Mouse (Mus musculus): ENCODE measurements around the gene Neu1. TPM values are rescaled to one million over a fixed set of nuclear protein-coding genes. Genes with fewer than 3 reads are reported as not detected.

The Neu1 gene
- polyA plus RNA-seq, 1 experiment: 448 TPM

DNA sequence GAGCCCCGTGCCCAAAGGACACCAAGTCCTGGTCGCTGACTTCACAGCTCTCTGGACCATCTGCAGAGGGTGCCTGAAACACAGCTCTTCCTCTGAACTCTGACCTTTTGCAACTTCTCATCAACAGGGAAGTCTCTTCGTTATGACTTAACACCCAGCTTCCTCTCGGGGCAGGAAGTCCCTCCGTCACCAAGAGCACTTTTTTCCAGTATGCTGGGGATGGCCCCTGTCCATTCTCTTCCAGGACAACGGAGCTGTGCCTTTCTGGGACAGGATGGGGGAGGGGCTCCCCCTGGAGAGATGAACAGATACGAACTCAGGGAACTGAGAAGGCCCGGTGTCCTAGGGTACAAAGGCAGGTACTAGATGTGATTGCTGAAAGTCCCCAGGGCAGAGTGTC, 3.8 kb downstream of the Neu1 start:
- peak overlapping the region; percentile 45 for H3K4me3 ChIP-seq (ENCODE audit: insufficient read depth, low read depth, low read length)
- peak; percentile 58 for DNase-seq
- 24% methylated on average over 8 of the region's 8 CpGs for whole genome bisulfite sequencing

DNA sequence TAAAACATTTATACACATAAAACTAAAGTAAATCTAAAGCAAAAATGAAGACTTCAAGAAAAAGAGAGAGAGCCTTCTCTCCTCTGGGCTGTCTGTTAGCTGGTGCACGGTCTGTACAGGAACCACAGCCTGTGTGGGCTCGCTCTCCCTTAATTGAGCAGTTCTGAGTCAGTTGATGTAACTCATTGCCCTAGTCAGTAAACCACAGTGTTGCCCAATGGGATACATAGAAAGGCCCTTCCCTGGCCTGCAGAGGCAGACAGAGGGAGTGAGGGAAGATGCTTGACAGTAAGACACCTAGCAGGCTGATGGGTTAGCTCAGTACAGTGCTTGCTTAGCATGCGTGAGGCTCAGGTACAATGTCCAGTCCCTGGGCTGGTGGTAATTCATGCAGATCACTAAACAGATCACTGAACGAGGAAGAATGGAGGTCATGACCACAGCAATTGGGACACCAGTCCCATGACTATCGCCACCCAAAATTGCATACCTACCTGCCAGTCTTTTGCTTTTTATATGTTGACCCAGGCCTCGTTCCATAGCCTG, 7.0 kb downstream of the Neu1 start:
- peaks cover 5% of the 10 kb centered on the region; the same call in 1 of the 2 replicates for H3K36me3 ChIP-seq (ENCODE audit: control insufficient read depth, insufficient read depth, low read length)
- 50% methylated on average over 6 of the region's 6 CpGs for WGBS
- no peak overlapping the region for H3K4me3 ChIP-seq (ENCODE audit: insufficient read depth, low read depth, low read length)
- no peaks in the 10 kb centered on the region for H3K27me3 ChIP-seq (replicated peaks; ENCODE audit: control insufficient read depth, insufficient read depth, low read length)
- H3K27ac ChIP-seq (ENCODE audit: insufficient read depth, low read depth, low read length): peak overlapping the region; percentile 70
- peak; percentile 91 for DNase-seq
- no peak for TF ChIP-seq CTCF (conservative IDR thresholded peaks at IDR 0.05; ENCODE audit: insufficient read depth, insufficient read length, low read depth, low read length)
- TF ChIP-seq POLR2A (IDR thresholded peaks at IDR 0.05; ENCODE audit: low read depth, low read length): no peak
- H3K4me1 ChIP-seq (ENCODE audit: control insufficient read depth, insufficient read depth, low read length): peaks cover 11% of the 10 kb centered on the region; the same call in 1 of the 2 replicates

More for the DNA sequence above, 3.8 kb downstream of the Neu1 start:
- Histone ChIP-seq H3K4me1 (ENCODE audit: control insufficient read depth, insufficient read depth, low read length) (peaks cover 5% of the 10 kb centered on the region; the same call in 1 of the 2 replicates), H3K36me3 (ENCODE audit: control insufficient read depth, insufficient read depth, low read length) (peaks cover 6% of the 10 kb centered on the region; the same call in 1 of the 2 replicates), H3K27ac (ENCODE audit: insufficient read depth, low read depth, low read length) (peak overlapping the region; percentile 53), H3K27me3 (replicated peaks; ENCODE audit: control insufficient read depth, insufficient read depth, low read length) (no peaks in the 10 kb centered on the region)
- TF ChIP-seq POLR2A (IDR thresholded peaks at IDR 0.05; ENCODE audit: low read depth, low read length) (no peak), CTCF (conservative IDR thresholded peaks at IDR 0.05; ENCODE audit: insufficient read depth, insufficient read length, low read depth, low read length) (no peak)

DNA sequence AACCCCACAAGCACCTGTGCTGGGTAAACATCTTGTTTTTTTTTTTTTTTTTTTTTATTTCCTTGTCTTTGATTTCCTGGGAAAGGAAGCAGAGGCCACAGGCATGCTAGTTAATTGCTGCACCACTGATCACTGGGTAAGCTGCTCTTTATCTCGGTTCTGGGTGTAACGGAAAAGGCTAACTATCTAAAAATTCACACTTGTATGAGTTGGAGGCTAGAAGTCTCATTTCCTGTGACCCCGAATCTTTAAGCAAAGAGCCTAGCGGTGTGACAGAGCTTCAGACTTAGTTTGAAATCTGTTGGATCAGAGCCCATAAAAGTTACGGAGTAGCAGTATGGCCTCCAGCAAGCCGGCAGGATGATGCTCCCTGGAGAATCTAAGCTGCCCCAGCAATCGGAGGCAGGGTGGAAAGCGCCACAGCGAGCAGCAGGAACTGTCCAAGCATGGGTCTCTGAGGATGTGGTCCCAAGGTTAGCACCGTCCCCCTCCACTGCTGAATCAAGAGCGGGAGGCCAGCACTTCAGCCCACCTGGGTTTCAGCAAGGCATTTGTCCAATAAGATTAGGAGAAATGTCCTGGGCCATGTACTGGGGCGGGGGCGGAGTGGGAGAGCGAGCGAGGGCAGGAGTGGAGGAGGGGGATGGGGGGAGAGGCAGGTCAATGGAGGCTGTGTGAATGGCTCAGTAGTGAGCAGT, 10.4 kb downstream of the Neu1 start:
- H3K4me3 ChIP-seq (ENCODE audit: insufficient read depth, low read depth, low read length): peak overlapping the region; percentile 52
- peak overlapping the region; percentile 88 for H3K27ac ChIP-seq (ENCODE audit: insufficient read depth, low read depth, low read length)
- 11% methylated on average over 15 of the region's 15 CpGs for WGBS
- no peaks in the 10 kb centered on the region for H3K36me3 ChIP-seq (ENCODE audit: control insufficient read depth, insufficient read depth, low read length)
- H3K4me1 ChIP-seq (ENCODE audit: control insufficient read depth, insufficient read depth, low read length): peaks cover 36% of the 10 kb centered on the region
- no peaks in the 10 kb centered on the region for H3K27me3 ChIP-seq (replicated peaks; ENCODE audit: control insufficient read depth, insufficient read depth, low read length)
- DNase-seq: peak; percentile 53
- TF ChIP-seq POLR2A (IDR thresholded peaks at IDR 0.05; ENCODE audit: low read depth, low read length) (no peak), CTCF (conservative IDR thresholded peaks at IDR 0.05; ENCODE audit: insufficient read depth, insufficient read length, low read depth, low read length) (no peak)

DNA sequence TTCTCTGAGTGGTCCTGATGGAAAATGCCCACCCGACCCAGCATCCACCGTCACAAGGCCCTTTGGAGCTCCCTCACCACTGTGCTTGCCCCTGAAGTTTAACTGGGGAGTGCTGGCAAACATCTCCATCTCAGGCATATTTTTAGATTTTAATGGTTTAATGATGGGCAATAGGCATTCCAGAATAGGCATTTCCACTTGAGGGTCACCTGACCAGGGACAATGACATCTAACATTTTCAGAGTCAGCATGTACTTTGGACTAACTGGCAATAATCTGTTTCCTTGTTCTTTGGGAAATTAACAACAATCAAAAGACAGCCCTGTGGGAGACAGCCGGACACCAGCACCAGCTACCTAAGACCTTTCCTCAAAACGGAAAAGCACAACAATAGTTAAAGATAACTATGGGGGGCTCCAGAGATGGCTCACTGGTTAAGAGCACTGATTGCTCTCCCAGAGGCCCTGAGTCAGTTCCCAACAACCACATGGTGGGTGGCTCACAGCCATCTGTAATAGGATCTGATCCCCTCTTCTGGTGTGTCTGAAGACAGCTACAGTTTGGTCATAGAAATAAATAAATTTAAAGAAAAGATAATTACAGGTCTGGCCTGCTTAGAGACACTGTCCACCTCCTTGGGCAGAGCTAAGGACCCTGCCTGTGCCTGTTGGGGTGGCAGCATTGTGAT, 12.2 kb downstream of the Neu1 start:
- Histone ChIP-seq H3K36me3 (ENCODE audit: control insufficient read depth, insufficient read depth, low read length) (no peaks in the 10 kb centered on the region), H3K4me1 (ENCODE audit: control insufficient read depth, insufficient read depth, low read length) (peaks cover 37% of the 10 kb centered on the region), H3K27me3 (replicated peaks; ENCODE audit: control insufficient read depth, insufficient read depth, low read length) (no peaks in the 10 kb centered on the region), H3K4me3 (ENCODE audit: insufficient read depth, low read depth, low read length) (no peak overlapping the region), H3K27ac (ENCODE audit: insufficient read depth, low read depth, low read length) (peak overlapping the region; percentile 65)
- TF ChIP-seq POLR2A (IDR thresholded peaks at IDR 0.05; ENCODE audit: low read depth, low read length) (no peak), CTCF (conservative IDR thresholded peaks at IDR 0.05; ENCODE audit: insufficient read depth, insufficient read length, low read depth, low read length) (no peak)
- 52% methylated on average over 4 of the region's 4 CpGs for WGBS
- DNase-seq: peak; percentile 85

DNA sequence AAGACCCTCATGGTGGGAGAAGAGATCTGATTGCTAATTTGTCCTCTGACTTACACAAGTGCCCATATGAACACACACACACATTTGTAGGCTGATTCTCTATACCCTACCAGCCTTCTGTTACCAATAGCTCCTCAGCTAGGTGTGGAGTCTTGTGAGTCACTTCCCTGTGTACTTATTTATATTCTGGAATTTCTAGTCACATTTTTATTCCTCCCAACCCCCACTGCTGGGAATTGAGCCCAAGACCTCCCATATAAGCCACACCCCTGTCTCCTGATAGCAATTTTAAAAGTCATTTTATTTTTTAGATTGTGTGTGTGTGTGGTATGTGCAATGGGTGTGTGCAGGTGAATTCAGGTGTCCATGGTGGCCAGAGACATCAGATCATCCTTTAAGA, 13.3 kb downstream of the Neu1 start:
- Histone ChIP-seq H3K4me3 (ENCODE audit: insufficient read depth, low read depth, low read length) (no peak overlapping the region), H3K4me1 (ENCODE audit: control insufficient read depth, insufficient read depth, low read length) (peaks cover 32% of the 10 kb centered on the region), H3K27ac (ENCODE audit: insufficient read depth, low read depth, low read length) (peak overlapping the region; percentile 92), H3K36me3 (ENCODE audit: control insufficient read depth, insufficient read depth, low read length) (no peaks in the 10 kb centered on the region), H3K27me3 (replicated peaks; ENCODE audit: control insufficient read depth, insufficient read depth, low read length) (no peaks in the 10 kb centered on the region)
- TF ChIP-seq POLR2A (IDR thresholded peaks at IDR 0.05; ENCODE audit: low read depth, low read length) (no peak), CTCF (conservative IDR thresholded peaks at IDR 0.05; ENCODE audit: insufficient read depth, insufficient read length, low read depth, low read length) (no peak)
- DNase-seq: peak; percentile 78

DNA sequence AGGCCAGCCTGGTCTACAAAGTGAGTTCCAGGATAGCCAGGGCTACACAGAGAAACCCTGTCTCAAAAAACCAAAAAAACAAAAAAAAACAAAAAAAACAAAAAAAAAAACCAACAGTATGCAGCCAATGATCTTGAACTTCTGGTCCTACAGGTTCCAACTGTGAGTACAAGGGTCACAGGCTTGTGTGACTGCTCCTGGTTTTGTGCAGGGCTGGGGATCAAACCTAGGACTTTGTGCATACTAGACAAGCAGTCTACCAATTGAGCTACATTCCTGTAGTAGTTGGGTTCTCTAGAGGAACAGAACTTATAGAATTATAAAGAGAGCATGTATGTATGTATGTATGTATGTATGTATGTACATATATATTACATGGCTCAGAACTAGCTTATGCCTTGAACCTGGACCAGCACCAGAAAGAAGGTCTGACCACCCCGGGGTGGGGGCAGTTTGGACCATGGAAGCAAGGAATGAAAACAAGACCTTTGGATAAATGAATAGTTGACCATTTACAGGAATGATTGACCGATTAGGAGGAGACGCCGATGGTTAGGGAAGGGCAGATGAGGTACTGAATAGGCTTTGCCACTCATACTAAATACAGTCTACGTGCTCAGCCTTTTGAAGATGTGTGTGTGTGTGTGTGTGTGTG, 15.6 kb downstream of the Neu1 start:
- Histone ChIP-seq H3K4me3 (ENCODE audit: insufficient read depth, low read depth, low read length) (no peak overlapping the region), H3K27me3 (replicated peaks; ENCODE audit: control insufficient read depth, insufficient read depth, low read length) (no peaks in the 10 kb centered on the region), H3K36me3 (ENCODE audit: control insufficient read depth, insufficient read depth, low read length) (no peaks in the 10 kb centered on the region), H3K4me1 (ENCODE audit: control insufficient read depth, insufficient read depth, low read length) (peaks cover 34% of the 10 kb centered on the region), H3K27ac (ENCODE audit: insufficient read depth, low read depth, low read length) (peak overlapping the region; percentile 90)
- peak; percentile 88 for DNase-seq
- WGBS: 41% methylated on average over 5 of the region's 5 CpGs
- no peak for TF ChIP-seq POLR2A (IDR thresholded peaks at IDR 0.05; ENCODE audit: low read depth, low read length)
- TF ChIP-seq CTCF (conservative IDR thresholded peaks at IDR 0.05; ENCODE audit: insufficient read depth, insufficient read length, low read depth, low read length): no peak

Data from kidney, adult 2 months (tissue).